Mouse (Mus musculus): ENCODE results near the gene Prpf8. TPM values are rescaled to one million over a fixed set of nuclear protein-coding genes. Genes with fewer than 3 reads are reported as not detected.
"Not testable (repeated sequence)": the region's sequence is repeated elsewhere in the genome, so short reads cannot be mapped to it uniquely, and the experiment has no call there.

Gene Prpf8
- total RNA-seq (2015) = 147 and 148 TPM in 2 replicates
- total RNA-seq (2017) = 93.5 and 107 TPM in 2 replicates

DNA sequence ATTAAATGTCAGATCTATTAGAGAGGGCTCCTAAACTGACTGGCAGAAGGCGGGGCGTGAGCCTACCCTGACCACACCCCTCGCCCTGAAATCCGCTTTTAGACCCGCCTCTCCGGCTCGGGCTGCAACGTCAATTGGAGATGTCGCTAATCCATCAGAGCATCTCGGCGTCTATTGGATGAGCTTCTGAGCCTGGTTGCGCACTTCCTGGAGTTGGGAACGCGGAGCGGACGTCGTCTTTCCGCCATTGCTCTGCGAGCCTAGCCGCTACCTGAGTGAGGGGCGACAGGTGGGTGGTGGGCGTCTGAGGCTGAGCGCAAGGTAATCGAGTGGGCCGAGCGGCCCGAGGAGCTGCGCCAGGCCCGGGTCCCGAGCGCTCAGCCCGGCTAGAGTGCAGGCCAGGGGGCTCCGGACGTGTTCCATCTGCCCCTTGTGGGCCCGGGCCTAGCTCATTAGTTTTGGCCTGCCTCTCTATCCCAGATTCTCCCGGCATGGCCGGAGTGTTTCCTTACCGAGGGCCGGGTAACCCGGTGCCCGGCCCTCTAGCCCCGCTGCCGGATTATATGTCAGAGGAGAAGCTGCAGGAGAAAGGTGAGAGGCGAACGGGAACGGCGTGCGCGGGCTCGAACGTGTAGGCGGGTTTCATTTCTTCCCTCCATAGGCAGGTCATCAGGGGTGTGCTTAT lies at the start of gene Prpf8:
Gene Prpf8 (plus strand): TSS at position 216 of the 685 bp plus-strand sequence.
- peak; percentile 100 for ATAC-seq (replicated peaks; ENCODE audit: poor library complexity)

DNA sequence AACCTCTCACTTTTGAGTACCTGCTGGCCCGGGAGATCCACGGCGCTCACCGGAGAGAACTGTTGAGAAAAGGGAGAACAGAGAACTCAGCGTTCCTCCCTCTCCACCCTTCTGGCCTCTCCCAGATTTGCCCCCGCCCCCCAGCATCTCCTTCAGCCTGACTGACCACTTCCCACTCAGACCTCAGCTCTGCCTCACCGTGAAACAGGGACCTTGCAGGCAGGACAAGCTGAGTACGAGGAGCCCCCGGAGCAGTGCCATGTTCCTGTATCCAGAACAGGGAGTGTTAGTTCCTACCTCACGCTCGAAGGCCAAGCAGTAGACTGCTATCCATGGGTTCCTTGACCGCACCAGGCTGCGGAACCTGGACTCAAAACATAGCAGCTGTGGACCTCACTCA lies 48.4 kb upstream of the Prpf8 start:
- no peak for ATAC-seq (replicated peaks; ENCODE audit: poor library complexity)

DNA sequence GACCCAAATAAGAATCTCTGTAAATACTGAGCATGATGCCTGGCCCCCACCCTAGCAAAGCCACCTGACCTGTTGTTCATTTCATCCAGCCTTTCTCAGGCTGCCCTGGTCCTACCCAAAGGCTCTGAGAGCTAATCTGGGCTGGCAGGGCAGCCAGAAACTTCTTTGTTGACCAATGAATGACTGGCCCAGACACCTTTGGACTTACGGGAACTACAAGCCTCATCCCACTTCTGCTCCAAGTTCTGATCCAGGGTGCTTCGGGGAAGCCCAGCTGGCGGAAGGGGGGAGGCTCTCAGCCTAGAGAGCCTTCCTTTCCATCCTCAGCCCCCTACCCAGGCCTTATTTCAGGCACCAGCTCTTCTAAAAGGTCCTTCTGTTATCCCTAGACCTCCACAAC lies 47.8 kb upstream of the Prpf8 start:
- ATAC-seq (replicated peaks; ENCODE audit: poor library complexity) = no peak

DNA sequence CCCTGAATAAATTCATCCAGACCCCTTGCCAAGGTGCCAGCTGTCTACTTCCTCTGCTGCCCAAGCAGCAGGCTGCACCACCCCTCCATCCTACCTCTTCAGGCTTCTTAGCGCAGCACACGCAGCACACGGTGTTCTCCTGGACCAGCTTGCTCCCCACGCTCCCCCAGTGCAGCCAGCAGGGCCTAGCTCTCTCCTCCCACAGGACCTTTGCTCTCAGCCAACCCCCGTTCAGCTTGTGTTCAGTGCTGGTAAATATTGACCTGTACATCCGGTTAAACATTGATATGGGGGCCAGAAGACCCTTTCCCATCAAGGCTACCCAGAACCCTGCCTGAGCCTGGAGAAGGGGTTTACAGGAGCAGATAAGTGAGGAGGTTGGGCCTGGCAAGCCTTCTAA lies 47.3 kb upstream of the Prpf8 start, which contains the start of gene Serpinf2:
Gene Serpinf2 (minus strand): TSS at position 229 of the 400 bp plus-strand sequence.
- ATAC-seq (replicated peaks; ENCODE audit: poor library complexity) = no peak

DNA sequence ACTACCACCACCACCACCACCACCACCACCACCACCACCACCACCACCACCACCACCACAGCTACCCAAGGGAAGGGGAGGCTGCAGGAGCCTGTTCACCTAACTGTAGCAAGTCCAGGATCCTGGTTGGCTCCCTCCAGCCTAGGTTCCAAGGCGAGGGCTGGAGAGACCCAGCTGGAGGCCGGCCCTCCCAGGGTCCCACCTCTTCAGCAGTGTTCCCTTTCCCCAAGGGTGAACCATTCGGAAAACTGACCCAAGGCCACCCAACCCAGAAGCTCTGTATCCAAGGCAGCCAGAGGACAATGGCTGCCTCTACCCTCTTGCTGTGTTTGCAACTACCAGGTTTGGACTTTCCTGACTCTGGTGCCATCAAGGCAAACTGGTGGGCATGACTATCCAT lies 46.7 kb upstream of the Prpf8 start:
- no peak for ATAC-seq (replicated peaks; ENCODE audit: poor library complexity)

DNA sequence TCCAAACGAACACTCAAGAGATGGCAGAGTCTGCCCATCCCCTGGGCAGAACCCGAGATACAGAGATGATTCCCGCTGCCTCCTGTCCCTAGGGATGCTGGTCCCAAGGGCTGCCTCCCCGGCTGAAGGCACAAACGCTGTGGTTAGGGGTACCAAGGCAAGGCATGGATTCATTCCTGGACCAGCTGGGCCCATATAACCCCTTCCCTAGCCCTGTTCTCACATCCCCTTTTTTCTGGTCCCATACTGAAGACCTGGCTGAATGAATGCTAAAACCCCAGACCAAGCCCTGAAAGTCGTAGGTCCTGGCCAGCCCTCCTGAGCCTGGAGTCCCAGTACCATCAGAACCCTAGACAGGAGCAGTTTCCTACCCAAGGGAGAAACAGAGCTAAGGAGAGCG lies 45.6 kb upstream of the Prpf8 start:
- no peak for ATAC-seq (replicated peaks; ENCODE audit: poor library complexity)

DNA sequence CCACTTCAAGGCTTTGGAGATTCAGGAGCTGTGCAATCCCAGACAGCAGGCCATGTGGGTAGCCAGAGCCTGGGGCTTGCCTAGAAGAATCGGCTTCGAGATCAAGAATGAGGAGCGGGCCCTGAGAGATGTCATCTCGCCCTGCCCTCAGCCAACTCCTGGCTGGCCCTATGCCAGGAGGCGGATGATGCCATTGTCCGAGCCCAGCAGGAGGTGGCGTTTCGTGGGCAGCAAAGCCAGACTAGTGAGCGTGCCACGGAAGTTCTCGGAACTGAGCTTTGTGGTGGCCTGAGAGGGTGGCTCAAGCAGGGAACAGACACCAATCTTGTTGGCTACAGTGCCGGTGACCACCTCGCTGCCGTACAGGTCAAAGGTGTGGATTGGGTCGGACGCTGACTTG lies 45.0 kb upstream of the Prpf8 start:
- ATAC-seq (replicated peaks; ENCODE audit: poor library complexity) = no peak

DNA sequence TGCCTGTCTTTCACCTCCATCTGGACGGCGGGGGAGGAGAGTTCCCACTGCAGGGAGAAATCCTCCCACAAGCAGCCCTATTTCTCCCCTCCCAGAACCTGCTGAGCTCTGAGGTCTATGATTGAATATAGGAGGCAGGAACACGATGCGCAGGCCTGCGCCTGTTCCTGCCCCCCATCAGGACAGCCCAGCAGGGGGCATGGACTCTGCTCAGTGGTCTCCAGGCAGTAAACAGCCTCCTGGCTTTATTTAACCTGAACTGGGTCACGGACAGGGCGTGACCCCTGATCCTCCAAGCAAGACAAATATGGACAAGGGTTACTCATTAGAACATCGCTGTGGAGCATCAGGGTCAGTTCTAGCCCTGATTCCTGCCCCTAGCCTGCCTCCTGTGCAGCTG lies 42.9 kb upstream of the Prpf8 start:
- no peak for ATAC-seq (replicated peaks; ENCODE audit: poor library complexity)

DNA sequence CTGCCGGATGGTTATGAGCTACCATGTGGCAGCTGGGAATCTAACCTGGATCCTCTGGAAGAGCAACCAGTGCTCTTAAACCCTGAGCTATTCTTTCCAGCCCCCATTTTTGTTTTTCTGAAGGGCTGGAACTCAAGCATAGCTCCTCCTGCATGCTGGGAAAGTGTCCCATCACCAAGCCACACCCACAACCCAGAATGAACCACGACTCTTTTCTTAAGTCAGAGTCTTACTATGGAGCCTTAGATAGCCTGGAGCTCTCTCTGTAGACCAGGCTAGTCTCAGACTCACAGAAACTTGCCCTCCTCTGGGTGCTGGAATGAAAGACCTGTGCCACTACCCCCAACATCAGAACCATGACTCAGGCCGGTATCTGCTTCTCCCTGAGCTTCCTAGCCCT lies 38.0 kb upstream of the Prpf8 start:
- ATAC-seq (replicated peaks; ENCODE audit: poor library complexity) = no peak

DNA sequence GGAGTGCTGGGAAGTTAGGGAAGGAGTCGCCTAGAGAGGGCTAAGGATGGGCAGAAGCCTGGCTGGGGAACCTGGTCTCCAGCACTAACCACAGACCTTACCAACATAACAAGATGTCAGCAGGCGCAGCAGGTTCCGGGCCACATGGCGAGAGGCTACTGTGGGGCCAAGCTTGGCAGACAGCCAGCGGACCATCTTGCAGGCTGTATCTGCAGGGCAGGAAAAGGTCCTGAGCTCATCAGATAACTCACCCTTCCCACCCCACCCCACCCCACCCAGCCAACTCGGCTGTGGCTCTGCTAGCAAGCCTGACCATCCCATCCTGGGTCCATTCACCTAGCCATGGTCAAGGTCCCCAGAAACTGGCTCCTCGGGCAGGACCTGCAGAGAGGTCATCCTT lies 36.9 kb upstream of the Prpf8 start:
- ATAC-seq (replicated peaks; ENCODE audit: poor library complexity) = peak; percentile 27

DNA sequence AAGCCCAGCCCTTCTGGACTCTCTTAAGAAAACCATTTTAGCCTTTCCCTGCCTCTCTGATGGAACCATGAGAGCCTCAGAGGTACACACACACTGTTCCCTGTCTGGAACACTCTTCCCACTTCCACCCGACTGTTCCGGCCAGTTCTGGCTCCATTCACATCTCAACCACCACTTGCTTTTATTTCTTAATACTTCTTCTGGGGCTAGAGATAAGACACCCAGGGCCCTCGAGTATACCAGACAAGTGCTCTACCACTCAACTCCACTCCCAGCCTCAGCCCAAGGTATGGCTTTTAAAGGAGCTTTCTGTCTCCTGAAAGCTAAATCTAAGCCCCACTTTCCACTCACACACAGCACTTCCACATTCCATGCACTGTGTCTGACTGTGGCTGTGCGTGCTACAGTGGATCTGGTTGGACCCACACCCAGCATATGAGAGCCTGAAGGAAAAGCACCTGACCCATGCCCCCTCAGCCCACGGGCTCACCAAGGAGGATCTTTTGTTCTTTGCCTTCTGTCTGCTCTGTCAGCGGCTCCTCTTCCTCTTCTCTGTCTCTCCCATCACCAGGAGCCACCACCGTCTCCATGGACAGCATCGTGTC lies 36.2 kb upstream of the Prpf8 start:
- ATAC-seq (replicated peaks; ENCODE audit: poor library complexity) = peak; percentile 46

DNA sequence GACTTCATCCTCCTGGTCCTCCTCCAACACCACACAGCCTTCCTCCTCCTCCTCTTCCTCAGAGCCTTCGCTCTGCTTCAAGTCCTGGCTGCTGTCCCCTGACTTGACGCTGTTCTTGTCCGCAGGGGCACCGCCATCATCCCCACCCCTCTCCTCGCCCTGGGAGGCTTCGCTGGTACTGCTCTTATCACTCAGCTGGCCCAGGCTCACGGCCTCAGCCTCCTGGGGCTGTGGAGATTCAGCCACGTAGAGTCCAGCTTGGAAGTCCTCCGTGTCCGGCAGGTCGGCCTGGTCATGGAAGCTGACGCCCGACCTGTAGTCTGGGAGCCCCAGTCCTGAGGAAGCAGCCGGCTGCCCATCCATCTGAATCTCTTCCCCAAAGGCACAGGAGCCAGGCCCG lies 35.7 kb upstream of the Prpf8 start:
- no peak for ATAC-seq (replicated peaks; ENCODE audit: poor library complexity)

DNA sequence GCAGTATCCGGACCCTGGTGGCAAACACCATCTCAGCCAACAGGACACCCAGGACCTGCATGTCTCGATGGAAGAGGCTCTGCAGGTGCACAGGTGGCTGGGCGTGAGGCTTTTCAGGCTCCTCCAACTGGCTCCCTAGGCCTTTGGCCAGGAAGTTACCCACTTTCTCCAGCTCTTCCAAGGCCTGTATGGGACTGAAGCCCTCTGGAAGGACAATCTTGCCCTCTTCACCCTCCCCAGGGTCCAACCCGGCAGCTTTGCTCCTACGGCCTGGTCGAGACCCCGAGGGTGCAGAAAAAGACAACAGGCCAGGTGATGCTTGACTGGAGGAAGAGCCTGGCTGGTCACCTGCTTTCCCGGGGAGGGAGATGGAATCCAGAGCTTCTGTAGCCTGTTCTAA lies 34.5 kb upstream of the Prpf8 start:
- ATAC-seq (replicated peaks; ENCODE audit: poor library complexity) = no peak

DNA sequence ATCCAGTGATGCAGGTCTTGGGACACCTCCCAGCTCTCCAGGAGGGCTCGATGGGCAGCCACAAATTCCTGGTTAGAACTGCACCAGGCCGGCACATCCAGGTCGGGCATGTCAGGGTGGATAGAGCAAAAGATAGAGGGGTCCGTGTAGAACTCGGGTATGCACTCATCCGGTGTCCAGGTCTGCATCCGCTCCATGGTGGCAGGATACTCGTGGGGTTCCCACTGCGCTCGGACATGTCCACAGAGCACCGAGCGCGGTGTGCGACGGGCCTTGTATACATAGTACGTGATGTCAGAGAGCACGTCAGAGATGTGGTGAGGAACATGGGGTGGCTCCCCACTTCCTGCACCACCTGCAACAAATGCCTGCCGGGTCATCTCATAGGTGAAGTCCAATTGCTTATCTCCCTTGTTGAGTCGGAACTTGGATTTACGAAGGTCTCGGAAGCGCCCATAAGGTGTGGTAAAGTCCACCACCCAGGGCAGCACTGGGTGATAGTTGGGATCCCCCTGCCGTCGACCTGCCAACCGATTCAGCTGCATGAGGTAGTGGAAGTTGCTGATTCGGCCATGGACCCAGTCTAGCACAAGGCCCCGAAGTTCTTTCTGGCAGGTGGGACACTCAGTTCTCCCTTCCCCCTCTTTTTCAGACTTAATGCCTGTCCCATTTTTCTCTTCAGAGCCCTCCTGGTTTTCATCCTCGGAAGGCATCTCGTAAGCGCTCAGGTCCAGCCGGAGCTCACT lies 33.6 kb upstream of the Prpf8 start:
- no peak for ATAC-seq (replicated peaks; ENCODE audit: poor library complexity)

DNA sequence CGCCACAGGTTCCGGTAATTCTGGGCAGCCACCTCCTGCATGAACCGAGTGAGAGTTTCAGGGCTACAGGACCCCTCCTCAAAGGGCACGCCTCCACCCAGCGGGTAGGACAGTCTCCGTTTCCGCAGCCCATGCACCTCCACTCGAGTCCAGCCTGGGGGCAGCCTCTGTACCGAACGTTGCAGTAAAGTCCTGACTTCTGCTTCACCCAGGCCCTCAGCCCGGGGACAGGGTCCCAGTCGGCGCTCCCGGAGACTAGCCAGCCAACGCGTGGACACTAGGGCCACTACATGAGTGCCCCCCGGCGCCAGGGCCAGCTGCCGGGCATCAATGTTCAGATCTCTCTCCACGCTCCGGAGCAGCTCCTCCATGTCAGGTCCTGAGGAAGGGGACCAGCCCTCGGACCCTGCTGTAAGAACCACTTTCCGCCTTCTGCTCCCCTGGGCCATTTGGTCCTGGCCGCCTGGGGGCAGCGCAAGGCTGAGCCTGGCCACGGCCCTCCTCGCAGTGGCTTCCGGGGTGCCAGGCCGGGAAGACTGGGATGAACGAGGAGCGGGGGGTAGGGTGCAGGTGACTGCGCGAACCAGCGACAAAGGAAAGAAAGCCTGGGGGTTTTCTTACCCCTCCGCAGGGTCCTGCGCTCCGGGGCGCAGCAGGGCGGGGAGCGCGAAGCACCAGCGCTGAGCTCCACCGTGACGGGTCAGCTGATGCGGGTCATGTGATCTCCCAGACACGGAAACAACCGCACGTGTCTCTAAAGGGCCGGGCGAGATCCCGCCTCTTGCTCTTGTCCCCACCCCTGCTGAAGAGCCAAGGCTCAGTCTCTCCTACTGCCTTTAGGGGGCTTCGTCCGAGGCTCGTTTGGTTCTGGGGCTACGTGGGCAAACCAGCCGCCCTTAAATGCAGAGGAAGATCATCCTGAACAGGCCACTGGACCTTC lies 32.4 kb upstream of the Prpf8 start, which contains the start of gene Wdr81:
Gene Wdr81 (minus strand): TSS at position 727 of the 940 bp plus-strand sequence.
- peak; percentile 73 for ATAC-seq (replicated peaks; ENCODE audit: poor library complexity)

DNA sequence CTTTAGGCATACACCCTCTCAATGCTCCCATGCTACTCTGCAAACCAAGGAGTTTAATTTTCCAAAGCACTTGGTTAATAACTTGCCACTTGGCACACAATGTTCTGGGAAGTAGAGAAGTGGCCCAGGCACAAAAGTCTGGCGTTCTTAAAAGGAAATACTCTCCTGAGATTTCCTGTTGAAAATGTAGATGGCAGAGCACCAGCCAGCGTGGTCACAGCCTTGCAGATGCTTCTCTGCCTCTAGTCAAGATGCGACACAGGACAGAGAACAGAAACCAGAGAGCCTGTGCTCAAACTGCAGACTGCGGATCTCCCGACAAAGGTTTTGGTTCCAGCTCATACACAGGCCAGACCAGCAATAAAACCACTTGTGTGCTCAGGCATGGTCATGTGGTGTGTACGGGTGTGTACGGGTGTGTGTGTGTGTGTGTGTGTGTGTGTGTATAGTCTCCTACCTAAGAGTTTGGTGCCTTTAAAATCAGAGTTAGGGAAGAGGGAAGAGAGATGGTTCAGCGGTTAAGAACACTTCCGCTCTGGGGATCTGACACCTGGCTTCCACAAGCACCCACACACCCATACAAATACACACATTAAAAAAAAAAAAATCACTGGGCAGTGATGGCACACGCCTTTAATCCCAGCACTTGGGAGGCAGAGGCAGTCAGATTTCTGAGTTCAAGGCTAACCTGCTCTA lies 31.4 kb upstream of the Prpf8 start:
- no peak for ATAC-seq (replicated peaks; ENCODE audit: poor library complexity)

DNA sequence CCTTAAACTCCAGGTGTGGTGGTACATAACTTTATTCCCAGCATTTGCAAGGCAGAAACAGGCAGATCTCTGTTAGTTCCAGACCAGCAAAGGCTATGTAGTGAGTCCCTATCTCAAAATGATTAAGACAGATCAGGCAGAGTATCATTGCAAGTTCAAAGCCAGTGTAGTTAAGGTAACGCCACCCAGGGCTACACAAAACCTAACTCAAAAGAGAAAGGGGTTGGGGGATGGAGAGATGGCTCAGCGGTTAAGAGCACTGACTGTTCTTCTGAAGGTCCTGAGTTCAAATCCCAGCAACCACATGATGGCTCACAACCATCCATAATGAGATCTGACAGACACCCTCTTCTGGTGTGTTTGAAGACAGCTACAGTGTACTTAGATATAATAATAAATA lies 30.6 kb upstream of the Prpf8 start:
- not testable (repeated sequence) for ATAC-seq (replicated peaks; ENCODE audit: poor library complexity)

DNA sequence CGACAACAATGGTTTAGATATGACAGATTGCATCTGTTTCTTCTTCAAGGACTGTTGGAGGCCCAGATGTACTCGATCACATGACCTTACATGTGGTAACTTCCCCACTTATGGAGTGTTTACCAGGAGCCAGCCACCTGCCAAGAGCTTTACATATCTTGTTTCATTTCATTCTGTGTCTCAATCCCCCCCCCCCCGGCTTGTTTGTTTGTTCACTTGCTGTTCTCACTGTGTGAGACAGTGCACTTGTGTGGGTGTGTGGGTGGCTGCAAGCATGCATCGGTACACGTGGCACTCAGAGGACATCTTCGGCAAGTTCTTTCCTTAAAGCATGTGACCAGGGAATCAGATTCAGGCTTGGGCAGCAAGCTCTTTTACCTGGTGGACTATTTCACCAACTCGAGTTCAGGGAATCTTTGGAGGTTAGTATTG lies 30.2 kb upstream of the Prpf8 start:
- ATAC-seq (replicated peaks; ENCODE audit: poor library complexity) = no peak

DNA sequence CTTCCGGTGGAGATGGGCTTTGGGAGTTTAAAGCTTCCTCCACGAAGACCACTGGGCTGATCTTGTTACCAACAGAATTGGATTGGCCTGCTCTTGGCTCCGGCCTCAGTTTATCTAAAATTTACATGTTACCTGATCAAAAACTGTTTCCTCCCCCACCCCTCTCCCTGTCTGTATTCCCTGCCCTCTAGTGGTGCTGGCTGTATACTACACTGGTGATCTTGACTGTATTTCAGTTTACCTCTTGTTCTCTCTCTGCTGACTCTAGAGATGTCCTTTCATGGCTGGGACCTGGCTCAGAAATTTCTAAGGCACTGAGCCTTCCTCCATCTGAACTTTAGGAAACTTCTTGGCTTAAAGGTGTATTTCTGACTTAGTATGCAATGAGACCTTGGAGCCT lies 28.4 kb upstream of the Prpf8 start:
- no peak for ATAC-seq (replicated peaks; ENCODE audit: poor library complexity)

DNA sequence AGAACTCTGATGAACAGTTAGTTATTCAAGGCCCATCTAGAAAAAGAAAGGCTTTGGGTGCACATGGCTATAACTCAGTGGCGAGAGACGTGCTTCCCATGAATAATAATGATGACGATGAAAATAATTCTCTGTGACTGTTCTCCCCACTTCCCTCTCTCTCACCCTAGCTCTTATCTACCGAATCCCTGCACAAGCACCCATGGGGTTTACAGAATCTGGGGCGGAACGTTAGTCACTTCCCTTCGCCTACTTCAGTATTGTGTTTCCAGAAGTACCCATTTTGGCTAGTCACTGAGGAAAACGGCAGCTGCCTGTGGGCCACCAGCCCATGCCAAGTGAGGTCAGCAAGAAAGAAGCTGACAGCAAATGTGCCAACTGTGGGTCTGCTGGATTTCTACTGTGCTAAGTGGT lies 28.0 kb upstream of the Prpf8 start:
- no peak; the same call in 1 of the 2 replicates for ATAC-seq (replicated peaks; ENCODE audit: poor library complexity)

All from megakaryocyte progenitor cell, adult 5-6 weeks (primary cell).